In the genomic region with DNA sequence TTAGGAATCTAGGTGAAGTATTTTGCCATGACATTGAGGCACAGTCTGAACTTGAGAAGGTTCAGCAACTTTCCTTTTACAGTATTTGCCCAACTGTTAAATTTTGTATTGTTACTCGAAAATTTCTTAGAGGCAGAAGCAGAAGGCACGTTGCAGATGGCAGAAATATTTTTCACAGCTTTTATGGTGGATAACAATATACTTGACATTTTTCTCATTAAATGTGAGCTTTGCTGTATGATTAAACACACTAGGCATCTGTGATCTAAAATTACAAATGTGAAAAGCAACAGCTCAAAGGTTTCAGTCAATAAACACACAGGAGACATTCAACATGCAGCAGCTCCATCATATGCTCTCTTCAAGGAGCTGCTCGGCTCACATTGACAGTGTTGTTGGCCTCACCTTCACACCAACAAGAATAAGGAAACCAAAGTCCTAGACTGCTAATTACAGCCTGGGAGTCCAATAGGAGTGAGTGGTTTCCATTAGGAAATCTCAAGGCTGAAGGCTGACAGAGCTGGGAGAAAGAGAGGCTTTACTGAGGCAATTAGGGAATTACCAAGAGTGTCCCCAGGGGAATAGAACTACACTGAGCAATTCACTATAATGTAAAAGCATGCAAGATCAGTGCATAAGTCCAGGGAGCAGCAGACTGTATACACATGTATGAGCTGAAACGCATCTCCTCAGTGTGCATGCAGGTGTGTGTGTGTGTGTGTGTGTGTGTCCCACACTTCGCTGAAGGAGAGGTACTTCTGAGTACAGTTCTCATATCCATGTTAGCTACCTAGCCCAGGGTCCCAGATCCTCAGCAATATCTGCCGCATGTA, we compare ENCODE assay signal across 17 mouse cellular contexts. TPM values are rescaled to one million over a fixed set of nuclear protein-coding genes. Genes with fewer than 3 reads are reported as not detected.
DNase-seq lines count a peak whose midpoint lies in the region; ATAC-seq lines count a peak whose summit lies in the region.
"Had no signal": no experiment of that assay in that cellular context is flagged by ENCODE, and none has a peak within 500 bp of the region (broad histone marks: within the 10 kb centered on the region; RNA-seq: fewer than 3 reads in every experiment).

No protein-coding gene starts in this region.

- no peak overlapping the region for H3K9ac ChIP-seq in forebrain, embryonic 13.5 days
- no peak overlapping the region for H3K9ac ChIP-seq in forebrain, embryonic 12.5 days
- no peak overlapping the region for H3K9ac ChIP-seq in midbrain, embryonic 16.5 days (ENCODE audit: low read depth, low read length)
- no peak overlapping the region for H3K9ac ChIP-seq in forebrain, embryonic 16.5 days (replicated peaks; ENCODE audit: low read depth, low read length)
- H3K9ac ChIP-seq in neural tube, embryonic 14.5 days (replicated peaks; ENCODE audit: low read depth, low read length) = no peak overlapping the region
- H3K9ac ChIP-seq: lung, embryonic 14.5 days had no signal

- H3K9me3 ChIP-seq in forebrain, embryonic 13.5 days (replicated peaks) = no peaks in the 10 kb centered on the region
- no peaks in the 10 kb centered on the region for H3K9me3 ChIP-seq in forebrain, embryonic 12.5 days
- no peaks in the 10 kb centered on the region for H3K9me3 ChIP-seq in midbrain, embryonic 16.5 days (replicated peaks; ENCODE audit: control insufficient read depth, low read length, poor library complexity, severe bottlenecking)
- H3K9me3 ChIP-seq in midbrain, embryonic 10.5 days (replicated peaks) = no peaks in the 10 kb centered on the region
- no peaks in the 10 kb centered on the region for H3K9me3 ChIP-seq in forebrain, embryonic 16.5 days (ENCODE audit: control insufficient read depth, low read length)
- H3K9me3 ChIP-seq in neural tube, embryonic 14.5 days (ENCODE audit: control insufficient read depth, low read length) = no peaks in the 10 kb centered on the region

- peak; percentile 27; the same call in 1 of the 2 replicates for ATAC-seq in forebrain, embryonic 13.5 days
- no peak for ATAC-seq in forebrain, embryonic 12.5 days (ENCODE audit: low FRiP score)
- 0 out of 2 replicates have a peak, but pooled peaks have one; percentile 17 for ATAC-seq in midbrain, embryonic 16.5 days
- peak; percentile 58 for ATAC-seq in forebrain, embryonic 16.5 days
- peak; percentile 60; the same call in 1 of the 2 replicates for ATAC-seq in neural tube, embryonic 14.5 days (ENCODE audit: low read depth)
- ATAC-seq: activated CD4-positive, CD25-positive, alpha-beta regulatory T cell, adult 4 months; intestine, embryonic 16.5 days had no signal

- no peak overlapping the region for H3K4me3 ChIP-seq in forebrain, embryonic 13.5 days
- no peak overlapping the region for H3K4me3 ChIP-seq in forebrain, embryonic 12.5 days (replicated peaks)
- H3K4me3 ChIP-seq in midbrain, embryonic 16.5 days (ENCODE audit: low read depth, low read length) = no peak overlapping the region
- H3K4me3 ChIP-seq in midbrain, embryonic 10.5 days = no peak overlapping the region
- H3K4me3 ChIP-seq in forebrain, embryonic 16.5 days (replicated peaks; ENCODE audit: low read length) = no peak overlapping the region
- no peak overlapping the region for H3K4me3 ChIP-seq in neural tube, embryonic 14.5 days (ENCODE audit: low read depth, low read length)

- H3K27ac ChIP-seq in forebrain, embryonic 13.5 days = no peak overlapping the region
- no peak overlapping the region for H3K27ac ChIP-seq in forebrain, embryonic 12.5 days
- H3K27ac ChIP-seq in midbrain, embryonic 16.5 days (ENCODE audit: low read length) = no peak overlapping the region
- no peak overlapping the region for H3K27ac ChIP-seq in midbrain, embryonic 10.5 days (replicated peaks)
- no peak overlapping the region for H3K27ac ChIP-seq in forebrain, embryonic 16.5 days (ENCODE audit: low read length)
- H3K27ac ChIP-seq in neural tube, embryonic 14.5 days (ENCODE audit: low read depth, low read length) = no peak overlapping the region

- no peaks in the 10 kb centered on the region for H3K27me3 ChIP-seq in forebrain, embryonic 13.5 days
- H3K27me3 ChIP-seq in forebrain, embryonic 12.5 days = no peaks in the 10 kb centered on the region
- no peaks in the 10 kb centered on the region for H3K27me3 ChIP-seq in midbrain, embryonic 16.5 days (ENCODE audit: control insufficient read depth, insufficient read depth, low read depth, low read length)
- no peaks in the 10 kb centered on the region for H3K27me3 ChIP-seq in midbrain, embryonic 10.5 days (ENCODE audit: low read depth, poor library complexity, severe bottlenecking)
- H3K27me3 ChIP-seq in forebrain, embryonic 16.5 days (replicated peaks; ENCODE audit: control insufficient read depth, insufficient read depth, low read length) = no peaks in the 10 kb centered on the region
- no peaks in the 10 kb centered on the region for H3K27me3 ChIP-seq in neural tube, embryonic 14.5 days (ENCODE audit: control insufficient read depth, insufficient read depth, low read length)

- DNase-seq in midbrain, embryonic 10.5 days (ENCODE audit: low spot score) = no peak
- no peak for DNase-seq in testis, postnatal 14 days (ENCODE audit: low spot score)
- no peak for DNase-seq in lung, adult 18-20 months
- DNase-seq: adrenal gland, postnatal 14 days; cerebellum, adult 8-10 months; gastrocnemius, postnatal 10 days; heart, adult 18-20 months; heart, postnatal 4 days; lung, embryonic 14.5 days; thymus, postnatal 4 days had no signal

- no peaks in the 10 kb centered on the region for H3K36me3 ChIP-seq in forebrain, embryonic 13.5 days (ENCODE audit: poor library complexity, severe bottlenecking)
- H3K36me3 ChIP-seq in forebrain, embryonic 12.5 days (replicated peaks) = no peaks in the 10 kb centered on the region
- H3K36me3 ChIP-seq in midbrain, embryonic 16.5 days (ENCODE audit: control insufficient read depth, insufficient read depth, low read length) = no peaks in the 10 kb centered on the region
- peaks cover 4% of the 10 kb centered on the region; the same call in 1 of the 2 replicates for H3K36me3 ChIP-seq in midbrain, embryonic 10.5 days
- H3K36me3 ChIP-seq in forebrain, embryonic 16.5 days (ENCODE audit: control insufficient read depth, insufficient read depth) = no peaks in the 10 kb centered on the region
- no peaks in the 10 kb centered on the region for H3K36me3 ChIP-seq in neural tube, embryonic 14.5 days (ENCODE audit: control insufficient read depth, insufficient read depth, low read length)

- WGBS in forebrain, embryonic 13.5 days = 79% methylated on average over 6 of the region's 6 CpGs
- WGBS in forebrain, embryonic 12.5 days = 77% methylated on average over 6 of the region's 6 CpGs
- WGBS in midbrain, embryonic 16.5 days = 81% methylated on average over 6 of the region's 6 CpGs
- 85% methylated on average over 6 of the region's 6 CpGs for WGBS in midbrain, embryonic 10.5 days
- WGBS in forebrain, embryonic 16.5 days = 65% methylated on average over 6 of the region's 6 CpGs
- 76% methylated on average over 6 of the region's 6 CpGs for WGBS in neural tube, embryonic 14.5 days

- H3K4me2 ChIP-seq in forebrain, embryonic 13.5 days = no peak overlapping the region
- no peak overlapping the region for H3K4me2 ChIP-seq in forebrain, embryonic 12.5 days
- H3K4me2 ChIP-seq in midbrain, embryonic 16.5 days (ENCODE audit: low read length) = no peak overlapping the region
- H3K4me2 ChIP-seq in forebrain, embryonic 16.5 days (ENCODE audit: low read length) = no peak overlapping the region
- no peak overlapping the region for H3K4me2 ChIP-seq in neural tube, embryonic 14.5 days (ENCODE audit: low read depth, low read length)
- H3K4me2 ChIP-seq: lung, embryonic 14.5 days had no signal

- H3K4me1 ChIP-seq in forebrain, embryonic 13.5 days = no peaks in the 10 kb centered on the region
- H3K4me1 ChIP-seq in forebrain, embryonic 12.5 days = no peaks in the 10 kb centered on the region
- no peaks in the 10 kb centered on the region for H3K4me1 ChIP-seq in midbrain, embryonic 16.5 days (ENCODE audit: control insufficient read depth, insufficient read depth, low read length)
- no peaks in the 10 kb centered on the region for H3K4me1 ChIP-seq in midbrain, embryonic 10.5 days
- no peaks in the 10 kb centered on the region for H3K4me1 ChIP-seq in forebrain, embryonic 16.5 days (replicated peaks; ENCODE audit: control insufficient read depth, insufficient read depth, low read length)
- H3K4me1 ChIP-seq in neural tube, embryonic 14.5 days (ENCODE audit: control insufficient read depth, insufficient read depth, low read length) = no peaks in the 10 kb centered on the region

RNA-seq across cellular contexts. Expression of gene Grb10, which starts 35.1 kb away (rescaled TPM):
- polyA plus RNA-seq in forebrain, embryonic 13.5 days (2015; fragmentation: Nextera tagmentation; extraction: Ambion mirVana) = 165 and 188 TPM in 2 replicates
- polyA plus RNA-seq in forebrain, embryonic 12.5 days (2016; fragmentation: Nextera tagmentation; extraction: Ambion mirVana) = 345 and 376 TPM in 2 replicates
- 74.6 and 92.9 TPM in 2 replicates for polyA plus RNA-seq in midbrain, embryonic 16.5 days (2015; fragmentation: Nextera tagmentation; extraction: Ambion mirVana)
- 441 and 449 TPM in 2 replicates for polyA plus RNA-seq in midbrain, embryonic 10.5 days (2016; fragmentation: Nextera tagmentation; extraction: Ambion mirVana)
- polyA plus RNA-seq in forebrain, embryonic 16.5 days (2015; fragmentation: Nextera tagmentation; extraction: Ambion mirVana) = 94.2 and 95.2 TPM in 2 replicates
- polyA plus RNA-seq in neural tube, embryonic 14.5 days (2014; fragmentation: Nextera tagmentation; extraction: Ambion mirVana) = 39.4 and 41.2 TPM in 2 replicates
- polyA plus RNA-seq: activated CD4-positive, CD25-positive, alpha-beta regulatory T cell, adult 4 months had no signal
